Mouse (Mus musculus) lung, embryonic 14.5 days (tissue): ENCODE data around the gene Ltb4r1. TPM values are rescaled to one million over a fixed set of nuclear protein-coding genes. Genes with fewer than 3 reads are reported as not detected.

Experiments used
- ATAC-seq: fragments of 200-750 bp; cut with Nextera tagmentation; 2 replicates; pipeline ENCODE4 v1.8.0; 2017; ENCODE audit warnings: mild to moderate bottlenecking, moderate TSS enrichment, moderate library complexity; ENCODE audit not compliant: insufficient read depth
- DNase-seq: peaks from one replicate; pipeline ENCODE4 v3.0.0-alpha.2; 2015
- H3K27ac ChIP-seq: fragments of 300-500 bp; sonication (generic); 2 replicates; pipeline ENCODE4 v1.5.1; 2014; ENCODE audit warnings: low read depth, mild to moderate bottlenecking, moderate library complexity
- H3K27me3 ChIP-seq: fragments of 300-500 bp; sonication (generic); 2 replicates; pipeline ENCODE4 v1.6.1; 2014; ENCODE audit warnings: low read length, control low read depth; ENCODE audit not compliant: insufficient read depth
- H3K36me3 ChIP-seq: fragments of 300-500 bp; sonication (generic); 2 replicates; pipeline ENCODE4 v1.6.1; 2014; ENCODE audit warnings: control low read depth; ENCODE audit not compliant: insufficient read depth
- H3K4me1 ChIP-seq: fragments of 300-500 bp; sonication (generic); 2 replicates; pipeline ENCODE4 v1.6.1; 2014; ENCODE audit warnings: antibody characterized with exemption, control low read depth; ENCODE audit not compliant: insufficient read depth
- H3K4me2 ChIP-seq: fragments of 300-500 bp; sonication (generic); 2 replicates; pipeline ENCODE4 v1.6.1; 2014; ENCODE audit warnings: mild to moderate bottlenecking
- H3K4me3 ChIP-seq: fragments of 300-500 bp; sonication (generic); 2 replicates; pipeline ENCODE4 v1.5.1; 2014; ENCODE audit warnings: low read depth, low read length
- H3K9ac ChIP-seq: fragments of 300-500 bp; sonication (generic); 2 replicates; pipeline ENCODE4 v1.6.1; 2014
- H3K9me3 ChIP-seq: fragments of 300-500 bp; sonication (generic); 2 replicates; pipeline ENCODE4 v1.6.1; 2016; ENCODE audit warnings: low read depth, low read length, control low read depth
- CTCF ChIP-seq: IDR thresholded peaks from 2 replicates; pipeline ENCODE4 v1.5.1; 2016; ENCODE audit warnings: antibody characterized with exemption, low read depth
- WGBS: fragments of 180-500 bp; shearing (Covaris S2); extraction: QIAGEN DNeasy Blood & Tissue Kit; methylation state at CpG from one replicate; pipeline ENCODE4 v1.1.7; 2014; 5-methylcytosine and 5-hydroxymethylcytosine counted together
- polyA plus RNA-seq: library from polyadenylated mRNA; unstranded; fragments of >200 nt; fragmentation: Nextera tagmentation; extraction: Ambion mirVana; gene quantifications from 2 replicates; pipeline ENCODE4 v1.2.1, GENCODE M21; 2014

Gene Ltb4r1
- 0.31 and 0.64 TPM in 2 replicates for polyA plus RNA-seq

- Histone ChIP-seq H3K4me1 (0 out of 2 replicates have a peak, but pooled peaks cover 5% of the 10 kb centered on the region), H3K4me2 (no peak within 1 kb of the TSS), H3K27me3 (peaks cover 33% of the 10 kb centered on the region), H3K36me3 (no peaks in the 10 kb centered on the region), H3K9ac (no peak within 1 kb of the TSS), H3K9me3 (no peaks in the 10 kb centered on the region), H3K4me3 (no peak within 1 kb of the TSS), H3K27ac (no peak within 1 kb of the TSS)
- DNase-seq (no peak), ATAC-seq (no peak)
- no peak for TF ChIP-seq CTCF
- 59% methylated on average over 4 of the region's 4 CpGs for whole genome bisulfite sequencing
Observed at GRCm38 (mm10) chr14:55765696-55766095, at the start of gene Ltb4r1. Ltb4r1 (plus strand) TSS chr14:55765962.

- no peak for TF ChIP-seq CTCF
- Histone ChIP-seq H3K4me2 (no peak overlapping the region), H3K4me3 (no peak overlapping the region), H3K36me3 (peaks cover 33% of the 10 kb centered on the region), H3K27ac (no peak overlapping the region), H3K4me1 (no peaks in the 10 kb centered on the region), H3K27me3 (peaks cover 3% of the 10 kb centered on the region; the same call in 1 of the 2 replicates), H3K9ac (no peak overlapping the region), H3K9me3 (no peaks in the 10 kb centered on the region)
- no peak for DNase-seq
- 91% methylated on average over 6 of the region's 6 CpGs for WGBS
- ATAC-seq: no peak
Observed at GRCm38 (mm10) chr14:55716271-55716670, 49.5 kb upstream of the Ltb4r1 start.

GRCm38 (mm10) chr14:55716884-55717283 is 48.9 kb upstream of the Ltb4r1 start:
- H3K27me3 ChIP-seq: peaks cover 3% of the 10 kb centered on the region; the same call in 1 of the 2 replicates
- no peak for ATAC-seq
- no peak overlapping the region for H3K4me2 ChIP-seq

GRCm38 (mm10) chr14:55719737-55720136 is 46.0 kb upstream of the Ltb4r1 start:
- Histone ChIP-seq H3K4me1 (no peaks in the 10 kb centered on the region), H3K4me3 (no peak overlapping the region), H3K27ac (no peak overlapping the region), H3K36me3 (peaks cover 33% of the 10 kb centered on the region), H3K9ac (no peak overlapping the region), H3K9me3 (no peaks in the 10 kb centered on the region), H3K4me2 (no peak overlapping the region), H3K27me3 (no peaks in the 10 kb centered on the region)
- TF ChIP-seq CTCF: no peak
- DNase-seq: no peak
- WGBS: 88% methylated on average over 6 of the region's 6 CpGs
- no peak for ATAC-seq

More at GRCm38 (mm10) chr14:55716884-55717283, 48.9 kb upstream of the Ltb4r1 start:
- WGBS: 81% methylated on average over 8 of the region's 8 CpGs
- Histone ChIP-seq H3K4me1 (no peaks in the 10 kb centered on the region), H3K27ac (no peak overlapping the region), H3K9ac (no peak overlapping the region), H3K36me3 (peaks cover 33% of the 10 kb centered on the region), H3K4me3 (no peak overlapping the region), H3K9me3 (no peaks in the 10 kb centered on the region)
- no peak for TF ChIP-seq CTCF
- DNase-seq: no peak

DNA sequence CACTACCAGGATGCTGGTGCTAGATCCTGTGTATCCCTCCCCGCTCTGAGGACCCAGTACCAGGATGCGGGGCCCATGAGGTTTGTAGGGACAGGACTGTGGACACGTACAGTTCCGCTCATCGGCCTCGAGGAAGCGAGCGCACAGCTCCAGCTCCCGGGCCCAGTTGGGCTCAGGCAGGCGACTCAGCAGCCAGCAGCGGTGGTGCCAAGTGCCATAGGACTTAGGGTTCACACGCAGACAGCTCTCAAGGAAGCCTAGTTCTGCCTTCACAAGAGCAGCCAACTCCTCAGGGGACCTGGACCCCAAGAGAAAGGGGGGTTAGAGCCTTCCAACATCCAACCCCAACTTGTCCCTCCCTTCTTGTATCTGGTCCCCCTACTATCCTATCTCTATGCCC is 45.1 kb upstream of the Ltb4r1 start:
- Histone ChIP-seq H3K4me2 (no peak overlapping the region; the same call in 1 of the 2 replicates), H3K4me3 (no peak overlapping the region), H3K9ac (no peak overlapping the region)

DNA sequence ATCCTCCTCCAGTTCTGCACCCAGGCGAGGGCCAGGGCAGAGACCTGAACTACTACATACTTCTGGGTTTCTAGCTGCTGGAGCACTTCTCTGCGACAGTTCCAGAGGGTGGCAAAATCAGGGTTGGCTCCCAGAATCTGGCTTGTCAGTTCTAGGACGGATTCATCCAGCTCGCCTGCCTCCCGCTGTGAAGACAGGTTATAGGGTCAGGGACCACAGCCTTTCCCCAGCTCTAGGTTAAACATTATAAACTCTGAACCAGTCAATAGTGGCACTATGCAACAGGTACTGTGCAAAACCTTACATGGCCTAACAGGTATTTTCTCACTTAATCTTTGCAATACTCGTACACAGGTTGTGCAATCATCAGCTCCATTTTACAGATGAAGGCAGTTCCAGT is 44.7 kb upstream of the Ltb4r1 start:
- no peak for TF ChIP-seq CTCF
- no peak overlapping the region for H3K27ac ChIP-seq
- H3K27me3 ChIP-seq: no peaks in the 10 kb centered on the region
- DNase-seq (no peak), ATAC-seq (no peak)
- peak overlapping the region; percentile 72 for H3K9ac ChIP-seq
- H3K4me2 ChIP-seq: peak overlapping the region; percentile 74
- H3K36me3 ChIP-seq: peaks cover 31% of the 10 kb centered on the region
- 66% methylated on average over 6 of the region's 6 CpGs for WGBS
- no peaks in the 10 kb centered on the region for H3K9me3 ChIP-seq
- no peaks in the 10 kb centered on the region for H3K4me1 ChIP-seq
- H3K4me3 ChIP-seq: peak overlapping the region; percentile 81

More for the DNA sequence above, 45.1 kb upstream of the Ltb4r1 start:
- no peaks in the 10 kb centered on the region for H3K9me3 ChIP-seq
- no peak for ATAC-seq
- no peaks in the 10 kb centered on the region for H3K4me1 ChIP-seq
- no peak for TF ChIP-seq CTCF
- H3K27ac ChIP-seq: no peak overlapping the region
- H3K36me3 ChIP-seq: peaks cover 33% of the 10 kb centered on the region
- DNase-seq: no peak
- 91% methylated on average over 12 of the region's 12 CpGs for WGBS
- no peaks in the 10 kb centered on the region for H3K27me3 ChIP-seq

DNA sequence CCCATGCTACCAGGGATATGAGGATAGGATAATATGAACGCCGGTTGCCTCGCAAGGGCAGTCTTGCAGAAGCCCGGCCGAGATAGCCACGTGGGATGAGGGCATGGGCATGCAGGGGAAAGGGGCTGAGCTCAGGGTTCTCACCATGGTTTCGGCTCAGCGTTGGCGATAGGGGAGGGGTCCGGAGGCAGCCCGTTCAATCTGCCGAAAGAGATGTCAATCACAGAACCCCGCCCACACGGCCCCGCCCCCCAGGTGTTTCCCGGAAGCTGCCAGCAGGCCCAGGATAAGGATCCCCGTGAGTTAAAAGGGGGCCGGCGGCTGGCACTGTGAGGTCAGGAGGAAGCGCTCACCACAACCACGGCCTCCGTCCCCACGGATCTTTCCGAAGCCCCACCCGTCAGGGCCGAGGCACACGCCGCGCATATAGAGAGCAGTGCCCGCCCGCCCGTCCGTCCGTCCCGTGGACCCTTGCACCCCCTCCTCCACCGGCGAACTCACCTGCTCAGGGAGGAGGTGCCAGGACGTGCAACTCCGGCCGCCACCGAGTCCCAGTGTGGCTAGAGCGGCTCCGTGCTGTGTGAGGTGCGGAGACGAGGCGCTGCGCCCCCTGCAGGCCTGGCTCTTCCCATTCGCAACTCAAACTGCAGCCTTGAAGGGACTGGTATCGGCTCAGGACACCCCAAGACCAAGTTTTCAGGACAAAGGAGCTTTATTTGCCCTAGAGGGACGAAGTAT is 43.9 kb upstream of the Ltb4r1 start, which contains the start of gene Rabggta:
Gene Rabggta (minus strand): TSS at position 564 of the 738 bp plus-strand sequence.
- under 1% methylated on average over 50 of the region's 50 CpGs for WGBS
- peak; percentile 97 for ATAC-seq
- peak; percentile 97 for DNase-seq
- peak within 1 kb of the TSS; percentile 88 for H3K27ac ChIP-seq
- peak within 1 kb of the TSS; percentile 72 for H3K9ac ChIP-seq
- H3K36me3 ChIP-seq: peaks cover 23% of the 10 kb centered on the region
- H3K4me2 ChIP-seq: peak within 1 kb of the TSS; percentile 74
- no peaks in the 10 kb centered on the region for H3K9me3 ChIP-seq
- no peaks in the 10 kb centered on the region for H3K27me3 ChIP-seq
- H3K4me3 ChIP-seq: peak within 1 kb of the TSS; percentile 81
- H3K4me1 ChIP-seq: no peaks in the 10 kb centered on the region
- TF ChIP-seq CTCF: peak; percentile 98
